Mouse (Mus musculus) midbrain, embryonic 14.5 days (tissue): ENCODE measurements at regions not wholly inside any gene's neighbourhood (a gene's known extent, or its start where the extent isn't known, plus 50 kb on each side); places are given as distances from the start of the nearest gene placed in this dataset.

Experiments used
- ATAC-seq: fragments of 200-750 bp; cut with Nextera tagmentation; 2 replicates; pipeline ENCODE4 v1.8.0; 2017; ENCODE audit warnings: moderate number of reproducible peaks, moderate library complexity; ENCODE audit not compliant: low FRiP score, low TSS enrichment
- DNase-seq: peaks from one replicate; pipeline ENCODE4 v3.0.0-alpha.2; 2015
- H3K27ac ChIP-seq: fragments of 300-500 bp; sonication (generic); replicated peaks from 2 replicates; pipeline ENCODE4 v1.5.1; 2014; ENCODE audit warnings: mild to moderate bottlenecking, low read depth, low read length, moderate library complexity
- H3K27me3 ChIP-seq: fragments of 300-500 bp; sonication (generic); 2 replicates; pipeline ENCODE4 v1.6.1; 2014; ENCODE audit warnings: low read length, control low read depth, mixed read lengths; ENCODE audit not compliant: control insufficient read depth, insufficient read depth
- H3K36me3 ChIP-seq: fragments of 300-500 bp; sonication (generic); 2 replicates; pipeline ENCODE4 v1.6.1; 2014; ENCODE audit warnings: low read length, control low read depth; ENCODE audit not compliant: control insufficient read depth, insufficient read depth
- H3K4me1 ChIP-seq: fragments of 300-500 bp; sonication (generic); 2 replicates; pipeline ENCODE4 v1.6.1; 2014; ENCODE audit warnings: mild to moderate bottlenecking, antibody characterized with exemption, low read length, control low read depth; ENCODE audit not compliant: control insufficient read depth, insufficient read depth
- H3K4me2 ChIP-seq: fragments of 300-500 bp; sonication (generic); 2 replicates; pipeline ENCODE4 v1.6.1; 2014; ENCODE audit warnings: mild to moderate bottlenecking, low read length, moderate library complexity
- H3K4me3 ChIP-seq: fragments of 300-500 bp; sonication (generic); replicated peaks from 2 replicates; pipeline ENCODE4 v1.5.1; 2014; ENCODE audit warnings: low read depth, low read length
- H3K9ac ChIP-seq: fragments of 300-500 bp; sonication (generic); replicated peaks from 2 replicates; pipeline ENCODE4 v1.6.1; 2014; ENCODE audit warnings: mild to moderate bottlenecking, low read length, moderate library complexity
- H3K9me3 ChIP-seq: fragments of 300-500 bp; sonication (generic); 2 replicates; pipeline ENCODE4 v1.6.1; 2016; ENCODE audit warnings: low read length, control low read depth, mixed read lengths; ENCODE audit not compliant: control insufficient read depth
- whole genome bisulfite sequencing: fragments of 180-500 bp; shearing (Covaris S2); extraction: QIAGEN DNeasy Blood & Tissue Kit; methylation state at CpG from one replicate; pipeline ENCODE4 v1.1.7; 2014; 5-methylcytosine and 5-hydroxymethylcytosine counted together

DNA sequence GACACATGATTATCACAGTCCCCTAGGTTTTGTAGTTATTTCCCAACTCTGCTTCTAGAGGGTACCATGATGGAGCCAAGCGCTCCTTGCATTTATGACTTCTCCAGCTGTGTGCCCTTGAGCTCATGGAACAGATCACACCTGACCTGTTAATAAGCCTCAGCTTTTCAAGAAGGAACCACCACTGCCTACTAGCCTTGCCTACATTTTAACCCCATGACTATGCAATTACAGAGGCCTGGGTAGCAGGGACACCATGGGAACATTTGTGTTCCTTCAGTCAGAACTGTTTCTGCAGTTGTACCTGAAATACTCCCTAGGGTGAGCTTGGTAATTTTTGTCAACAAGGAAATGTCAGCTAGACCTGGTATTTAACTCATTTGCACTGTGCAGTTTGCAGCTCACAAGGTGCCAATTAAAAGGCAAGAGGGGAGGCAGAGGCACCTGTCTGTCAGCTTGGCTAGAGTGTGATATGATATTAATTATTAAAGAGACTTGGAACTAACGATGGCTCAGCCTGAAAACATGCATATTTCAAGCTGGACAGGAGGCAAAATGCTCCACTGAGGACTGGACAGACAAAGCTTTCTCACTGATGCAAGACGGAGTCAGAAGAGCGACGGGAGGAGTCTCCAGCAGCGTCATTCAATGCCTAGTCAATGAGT is 382.1 kb upstream of the Ddi1 start:
- no peaks in the 10 kb centered on the region for H3K9me3 ChIP-seq
- no peaks in the 10 kb centered on the region for H3K4me1 ChIP-seq
- no peak overlapping the region for H3K4me2 ChIP-seq
- 75% methylated on average over 6 of the region's 6 CpGs for WGBS
- DNase-seq (peak; percentile 14), ATAC-seq (peak; percentile 46; the same call in 1 of the 2 replicates)
- no peak overlapping the region for H3K27ac ChIP-seq
- H3K4me3 ChIP-seq: no peak overlapping the region
- H3K36me3 ChIP-seq: no peaks in the 10 kb centered on the region
- no peaks in the 10 kb centered on the region for H3K27me3 ChIP-seq
- H3K9ac ChIP-seq: no peak overlapping the region

DNA sequence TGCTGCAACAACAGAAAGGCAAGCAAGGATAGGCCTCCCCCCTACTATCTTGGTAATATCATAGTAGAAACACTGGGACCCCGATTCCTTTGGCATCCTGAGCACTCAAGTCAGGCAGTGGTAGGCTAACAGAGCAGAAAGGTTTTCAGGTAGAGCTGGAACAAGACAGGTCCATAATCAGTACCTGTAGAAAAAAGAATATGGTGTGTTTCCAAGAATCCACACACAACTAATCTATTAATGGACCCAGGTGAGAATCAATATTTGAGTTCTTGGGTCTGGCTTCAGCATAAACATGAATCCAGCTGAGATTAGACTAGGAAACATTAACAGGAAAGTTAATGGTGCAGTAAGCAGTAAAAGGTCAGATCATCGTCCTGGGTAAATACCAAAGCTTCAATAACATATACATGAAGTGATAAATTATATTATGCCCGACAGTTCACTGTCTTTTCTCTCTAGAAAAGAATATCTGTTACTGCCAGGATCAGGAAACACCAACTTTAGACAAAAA is 376.2 kb upstream of the Ddi1 start:
- Histone ChIP-seq H3K9ac (no peak overlapping the region), H3K4me3 (no peak overlapping the region), H3K27ac (no peak overlapping the region), H3K9me3 (no peaks in the 10 kb centered on the region), H3K27me3 (no peaks in the 10 kb centered on the region), H3K4me2 (no peak overlapping the region), H3K36me3 (no peaks in the 10 kb centered on the region), H3K4me1 (no peaks in the 10 kb centered on the region)
- DNase-seq (no peak), ATAC-seq (no peak)
- 83% methylated on average over 3 of the region's 3 CpGs for WGBS

DNA sequence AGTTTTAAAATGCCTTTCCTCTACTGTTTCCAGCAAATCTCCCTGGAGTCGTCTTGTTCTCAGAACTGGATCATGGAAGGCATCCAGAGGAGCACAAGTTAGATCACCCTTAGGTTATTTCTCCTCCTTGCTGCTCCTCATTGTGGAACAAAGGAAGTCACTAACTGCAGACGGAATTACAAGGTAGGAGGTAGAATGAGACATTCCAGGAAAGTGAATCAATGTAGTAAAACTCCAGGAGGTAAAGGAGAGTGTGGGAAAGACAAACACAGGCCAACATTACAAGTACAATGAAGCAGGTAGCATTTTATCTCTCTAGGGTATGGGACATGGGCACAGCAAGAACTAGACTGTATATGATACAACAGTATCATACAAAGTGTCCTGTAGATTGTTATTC is 375.7 kb upstream of the Ddi1 start:
- H3K27me3 ChIP-seq: no peaks in the 10 kb centered on the region
- H3K36me3 ChIP-seq: no peaks in the 10 kb centered on the region
- ATAC-seq (no peak), DNase-seq (no peak)
- no peaks in the 10 kb centered on the region for H3K4me1 ChIP-seq
- no peak overlapping the region for H3K27ac ChIP-seq
- no peaks in the 10 kb centered on the region for H3K9me3 ChIP-seq
- 71% methylated on average over 2 of the region's 2 CpGs for WGBS
- H3K4me2 ChIP-seq: no peak overlapping the region
- H3K4me3 ChIP-seq: no peak overlapping the region
- no peak overlapping the region for H3K9ac ChIP-seq

DNA sequence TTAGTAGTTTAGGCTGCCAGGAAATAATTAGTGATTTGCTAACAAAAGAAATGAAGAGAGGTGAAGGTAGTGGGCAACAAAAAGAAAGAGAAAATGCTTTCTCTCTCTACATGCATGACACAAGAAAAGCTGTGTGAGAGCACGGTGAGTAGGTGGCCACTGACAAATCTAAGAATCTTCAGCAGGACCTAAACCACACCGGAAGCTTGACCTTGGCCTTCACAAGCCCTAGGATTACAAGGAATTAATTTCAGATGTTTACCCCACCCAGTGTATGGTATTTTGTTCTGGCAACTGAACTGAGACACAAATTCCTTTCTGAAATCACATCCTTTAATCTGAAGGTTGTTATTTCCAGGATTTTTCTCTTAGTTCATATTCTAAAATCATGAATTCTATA is 347.5 kb upstream of the Ddi1 start:
- no peak overlapping the region for H3K9ac ChIP-seq
- DNase-seq (no peak), ATAC-seq (no peak)
- H3K4me2 ChIP-seq: no peak overlapping the region
- no peaks in the 10 kb centered on the region for H3K4me1 ChIP-seq
- H3K4me3 ChIP-seq: no peak overlapping the region
- 86% methylated on average over 2 of the region's 2 CpGs for WGBS
- no peak overlapping the region for H3K27ac ChIP-seq
- H3K9me3 ChIP-seq: no peaks in the 10 kb centered on the region
- no peaks in the 10 kb centered on the region for H3K36me3 ChIP-seq
- no peaks in the 10 kb centered on the region for H3K27me3 ChIP-seq

DNA sequence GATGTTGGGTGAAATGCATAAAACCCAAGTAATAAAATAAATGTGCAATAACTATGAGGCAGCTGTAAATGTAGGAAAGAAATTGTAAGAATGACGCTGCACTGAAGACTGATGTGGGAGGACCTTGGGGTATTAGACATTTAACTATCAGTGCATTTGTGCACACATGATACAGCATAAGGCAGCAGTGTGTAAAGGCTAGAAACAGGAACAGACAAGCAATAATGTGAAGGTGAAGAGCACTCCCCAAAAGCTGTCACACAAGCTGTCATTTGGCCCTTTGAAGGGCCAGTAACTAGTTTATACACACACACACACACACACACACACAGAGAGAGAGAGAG is 339.6 kb upstream of the Ddi1 start:
- no peaks in the 10 kb centered on the region for H3K4me1 ChIP-seq
- 90% methylated on average over 1 of the region's 1 CpGs for WGBS
- H3K9ac ChIP-seq: no peak overlapping the region
- no peak for ATAC-seq
- H3K9me3 ChIP-seq: no peaks in the 10 kb centered on the region
- H3K27ac ChIP-seq: no peak overlapping the region
- DNase-seq: no peak
- no peaks in the 10 kb centered on the region for H3K36me3 ChIP-seq
- no peak overlapping the region for H3K4me2 ChIP-seq
- no peaks in the 10 kb centered on the region for H3K27me3 ChIP-seq
- H3K4me3 ChIP-seq: no peak overlapping the region

DNA sequence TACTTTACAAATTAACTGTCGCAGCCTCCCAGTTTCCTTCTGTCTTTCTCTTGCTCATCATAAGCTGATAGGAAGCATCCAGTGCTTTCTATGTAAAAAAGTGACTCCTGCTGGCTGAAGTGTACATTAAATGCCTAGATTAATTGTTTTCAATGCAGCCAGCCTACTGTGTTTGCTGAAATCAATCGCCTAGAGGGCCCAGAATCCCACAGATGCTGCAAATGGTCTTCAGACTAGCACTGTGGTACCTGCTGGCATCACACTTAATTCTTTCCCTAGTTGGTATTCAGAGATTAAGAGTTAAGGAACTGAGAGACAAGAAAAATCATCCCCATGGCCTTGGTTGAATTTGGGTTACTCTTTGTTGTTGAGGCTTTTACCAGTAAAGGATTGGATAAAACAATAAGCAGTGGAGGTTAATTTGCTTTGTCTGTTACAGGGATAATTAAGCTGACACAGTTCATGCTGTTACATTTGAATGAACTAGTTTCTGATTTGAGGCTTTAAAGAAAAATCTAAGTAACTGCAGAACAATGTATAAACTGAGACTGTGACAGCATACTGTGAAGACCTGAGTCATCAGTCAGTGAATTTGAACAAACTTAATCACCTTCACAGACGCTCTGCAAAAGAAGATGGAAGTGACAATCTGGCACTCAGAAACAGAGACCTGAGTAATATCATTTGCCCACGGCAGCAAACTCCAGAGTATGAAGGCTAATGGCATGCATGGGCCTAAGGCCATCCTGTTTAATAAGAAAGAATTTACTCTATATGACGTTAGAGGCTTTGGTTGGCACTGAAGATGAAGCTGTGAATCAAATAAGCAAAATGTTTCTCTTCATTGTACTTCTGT is 339.0 kb upstream of the Ddi1 start:
- Histone ChIP-seq H3K9ac (no peak overlapping the region), H3K27me3 (no peaks in the 10 kb centered on the region), H3K9me3 (no peaks in the 10 kb centered on the region), H3K4me1 (no peaks in the 10 kb centered on the region), H3K36me3 (no peaks in the 10 kb centered on the region), H3K4me2 (no peak overlapping the region), H3K27ac (no peak overlapping the region), H3K4me3 (no peak overlapping the region)
- no peak for ATAC-seq
- peak; percentile 7 for DNase-seq
- WGBS: 60% methylated on average over 5 of the region's 5 CpGs
